Mouse (Mus musculus) embryonic facial prominence, embryonic 15.5 days (tissue): ENCODE results near the gene R3hdm1. TPM values are rescaled to one million over a fixed set of nuclear protein-coding genes. Genes with fewer than 3 reads are reported as not detected.
A peak's percentile ranks its signal among the peaks of the same experiment; 100 is the strongest.
"Not testable (repeated sequence)": the region's sequence is repeated elsewhere in the genome, so short reads cannot be mapped to it uniquely, and the experiment has no call there.

Experiments
- ATAC-seq: fragments of 200-750 bp; cut with Nextera tagmentation; 2 replicates; pipeline ENCODE4 v1.8.0; 2017; ENCODE audit warnings: low read depth, moderate TSS enrichment; ENCODE audit not compliant: insufficient number of reproducible peaks, low FRiP score, low TSS enrichment
- H3K27ac ChIP-seq: fragments of 300-500 bp; sonication (generic); replicated peaks from 2 replicates; pipeline ENCODE4 v1.5.1; 2015; ENCODE audit warnings: mild to moderate bottlenecking, inconsistent platforms
- H3K27me3 ChIP-seq: fragments of 300-500 bp; sonication (generic); 2 replicates; pipeline ENCODE4 v1.6.1; 2015; ENCODE audit warnings: inconsistent platforms
- H3K36me3 ChIP-seq: fragments of 300-500 bp; sonication (generic); 2 replicates; pipeline ENCODE4 v1.6.1; 2015; ENCODE audit warnings: mild to moderate bottlenecking, inconsistent platforms
- H3K4me1 ChIP-seq: fragments of 300-500 bp; sonication (generic); 2 replicates; pipeline ENCODE4 v1.6.1; 2015; ENCODE audit warnings: inconsistent platforms
- H3K4me2 ChIP-seq: fragments of 300-500 bp; sonication (generic); replicated peaks from 2 replicates; pipeline ENCODE4 v1.6.1; 2015; ENCODE audit warnings: mild to moderate bottlenecking, inconsistent platforms
- H3K4me3 ChIP-seq: fragments of 300-500 bp; sonication (generic); replicated peaks from 2 replicates; pipeline ENCODE4 v1.5.1; 2015; ENCODE audit warnings: mild to moderate bottlenecking, inconsistent platforms
- H3K9ac ChIP-seq: fragments of 300-500 bp; sonication (generic); 2 replicates; pipeline ENCODE4 v1.6.1; 2015; ENCODE audit warnings: inconsistent platforms
- H3K9me3 ChIP-seq: fragments of 300-500 bp; sonication (generic); replicated peaks from 2 replicates; pipeline ENCODE4 v1.6.1; 2016; ENCODE audit warnings: inconsistent platforms
- WGBS: fragments of 180-500 bp; shearing (Covaris S2); methylation state at CpG from one replicate; pipeline ENCODE4 v1.1.7; 2015; 5-methylcytosine and 5-hydroxymethylcytosine counted together
- polyA plus RNA-seq: library from polyadenylated mRNA; unstranded; fragments of >200 nt; fragmentation: Nextera tagmentation; extraction: Ambion mirVana; gene quantifications from 2 replicates; pipeline ENCODE4 v1.2.1, GENCODE M21; 2015

R3hdm1 gene
- polyA plus RNA-seq, 1 experiment from 2014 or later, result 60.4 TPM

DNA sequence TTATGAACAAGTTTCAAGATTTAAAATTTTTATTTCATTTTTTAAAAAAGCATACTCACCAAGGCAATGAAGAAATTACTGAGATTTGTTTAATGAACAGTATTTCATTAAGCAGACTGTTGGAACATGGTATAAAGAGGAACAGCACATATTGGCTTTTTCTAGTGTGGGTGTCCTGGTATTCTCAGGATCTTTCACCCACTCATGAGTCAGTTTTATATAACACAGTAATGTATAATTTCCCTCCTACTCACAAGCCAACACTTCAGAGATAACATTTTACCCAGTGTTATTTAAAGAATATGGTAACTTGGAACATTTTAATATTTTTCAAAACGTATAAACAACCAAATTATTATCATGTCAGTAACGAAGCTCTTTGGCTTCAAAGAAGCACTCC, 25.3 kb upstream of the R3hdm1 start:
- no peak for ATAC-seq
- no peak overlapping the region for H3K4me3 ChIP-seq
- H3K9ac ChIP-seq, result no peak overlapping the region
- no peak overlapping the region for H3K27ac ChIP-seq
- H3K4me1 ChIP-seq, result no peaks in the 10 kb centered on the region
- WGBS, result 94% methylated on average over 2 of the region's 2 CpGs
- H3K4me2 ChIP-seq, result no peak overlapping the region
- H3K9me3 ChIP-seq, result no peaks in the 10 kb centered on the region
- H3K36me3 ChIP-seq, result no peaks in the 10 kb centered on the region
- no peaks in the 10 kb centered on the region for H3K27me3 ChIP-seq

DNA sequence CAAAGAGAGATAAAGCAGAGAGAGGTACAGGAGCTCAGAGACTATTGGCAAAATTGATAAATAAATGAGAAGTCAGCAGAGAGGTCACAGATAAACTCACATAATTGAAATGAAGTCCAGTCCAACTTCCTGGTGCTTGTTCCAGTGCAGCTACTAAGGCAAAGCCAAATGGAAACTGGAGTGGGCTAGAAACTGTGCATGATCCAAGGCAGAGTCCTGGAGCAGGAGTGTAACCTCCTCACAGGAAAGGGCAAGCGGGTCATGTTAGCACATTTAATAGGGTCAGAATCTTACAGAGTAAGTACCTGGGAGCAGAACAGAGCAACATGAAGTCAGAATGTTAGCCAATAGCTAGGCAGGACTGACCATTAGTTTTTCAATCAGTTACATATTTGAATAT, 24.5 kb upstream of the R3hdm1 start:
- no peaks in the 10 kb centered on the region for H3K4me1 ChIP-seq
- no peak overlapping the region for H3K4me3 ChIP-seq
- no peak overlapping the region for H3K27ac ChIP-seq
- no peak overlapping the region for H3K4me2 ChIP-seq
- WGBS, result 97% methylated on average over 1 of the region's 1 CpGs
- H3K27me3 ChIP-seq, result no peaks in the 10 kb centered on the region
- no peaks in the 10 kb centered on the region for H3K36me3 ChIP-seq
- no peak overlapping the region for H3K9ac ChIP-seq
- no peaks in the 10 kb centered on the region for H3K9me3 ChIP-seq
- ATAC-seq, result no peak

DNA sequence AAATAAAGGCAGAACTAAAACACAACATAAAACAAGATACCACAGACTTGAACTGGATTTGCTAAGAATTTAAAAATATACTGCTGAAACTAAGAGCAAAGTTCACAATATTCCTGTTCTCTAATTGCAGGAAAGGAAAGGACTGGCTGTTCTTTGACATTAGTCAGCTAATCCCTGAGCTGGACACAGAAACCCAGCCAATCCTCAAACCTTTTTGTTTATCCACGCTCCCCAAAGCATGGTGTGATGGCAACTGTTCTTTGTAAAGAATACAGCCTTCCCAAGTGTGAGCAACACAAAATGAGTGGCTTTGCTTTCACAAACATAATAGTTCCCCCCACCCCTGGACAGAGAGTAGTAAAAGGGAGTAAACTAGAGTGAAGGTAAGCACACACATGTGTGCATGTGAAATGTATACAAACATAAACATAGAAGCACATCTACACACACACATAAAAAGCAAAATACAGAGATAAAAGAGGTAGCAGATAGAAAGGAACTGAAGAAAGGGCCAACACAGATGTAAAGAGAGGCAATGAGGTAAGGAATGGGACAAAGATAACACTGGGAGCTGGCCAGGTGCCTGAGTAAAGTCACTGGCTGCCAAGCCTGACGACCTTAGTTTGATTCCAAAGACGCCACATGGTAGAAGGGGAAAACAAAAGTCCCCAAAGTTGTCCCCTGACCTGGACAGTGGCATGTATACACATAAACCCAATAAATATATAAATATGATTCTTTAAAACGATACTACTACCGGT, 22.0 kb upstream of the R3hdm1 start:
- H3K9me3 ChIP-seq, result no peaks in the 10 kb centered on the region
- no peak overlapping the region for H3K4me3 ChIP-seq
- no peak overlapping the region for H3K4me2 ChIP-seq
- no peaks in the 10 kb centered on the region for H3K4me1 ChIP-seq
- no peak for ATAC-seq
- 86% methylated on average over 5 of the region's 5 CpGs for WGBS
- H3K36me3 ChIP-seq, result no peaks in the 10 kb centered on the region
- no peaks in the 10 kb centered on the region for H3K27me3 ChIP-seq
- no peak overlapping the region for H3K27ac ChIP-seq
- no peak overlapping the region for H3K9ac ChIP-seq

DNA sequence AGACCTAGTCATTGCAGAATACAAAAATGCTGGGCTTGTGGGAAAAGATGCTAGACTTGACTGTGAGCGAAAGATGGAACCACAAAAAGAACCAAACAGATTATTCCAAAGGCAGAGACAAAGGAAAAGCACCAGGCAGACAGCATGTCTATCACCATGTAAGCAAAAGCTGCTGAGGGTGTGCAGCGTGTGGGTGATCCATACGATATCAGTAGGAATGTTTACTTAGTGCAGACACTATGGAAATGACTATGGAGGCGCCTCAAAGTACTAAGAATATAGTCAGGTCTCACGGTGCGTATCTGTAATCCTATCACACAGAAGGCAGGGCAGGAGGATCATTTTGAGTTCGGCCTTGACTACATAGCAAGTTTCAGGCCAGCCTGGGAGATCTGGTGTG, 21.2 kb upstream of the R3hdm1 start:
- Histone ChIP-seq H3K27ac (no peak overlapping the region), H3K36me3 (no peaks in the 10 kb centered on the region), H3K4me1 (no peaks in the 10 kb centered on the region), H3K4me2 (no peak overlapping the region), H3K4me3 (no peak overlapping the region), H3K9ac (no peak overlapping the region), H3K9me3 (no peaks in the 10 kb centered on the region), H3K27me3 (no peaks in the 10 kb centered on the region)
- 91% methylated on average over 7 of the region's 7 CpGs for WGBS
- no peak for ATAC-seq

DNA sequence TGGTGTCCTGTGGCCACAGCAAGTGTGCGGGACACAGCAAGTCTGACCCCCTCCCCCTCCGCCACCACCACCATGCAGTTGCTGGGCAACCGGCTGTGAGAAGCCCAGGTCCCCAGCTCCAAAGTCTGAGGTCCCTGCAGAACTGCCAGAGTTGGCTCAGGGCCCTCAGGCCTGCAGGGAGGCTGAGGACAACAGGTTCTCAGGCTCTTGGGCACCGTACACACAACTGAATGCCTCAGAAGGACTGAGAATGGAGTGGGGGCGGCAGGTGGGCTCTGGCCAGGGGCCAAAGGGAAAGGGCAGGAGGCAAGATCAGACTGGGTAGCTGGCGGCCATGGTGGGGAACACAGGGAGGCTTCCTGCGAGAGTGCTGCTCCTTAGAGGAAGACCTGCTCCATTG, 20.3 kb upstream of the R3hdm1 start:
- no peak for ATAC-seq
- Histone ChIP-seq H3K4me3 (no peak overlapping the region), H3K36me3 (no peaks in the 10 kb centered on the region), H3K4me1 (no peaks in the 10 kb centered on the region), H3K9ac (no peak overlapping the region), H3K27me3 (no peaks in the 10 kb centered on the region), H3K4me2 (no peak overlapping the region), H3K9me3 (no peaks in the 10 kb centered on the region), H3K27ac (no peak overlapping the region)
- WGBS, result 89% methylated on average over 7 of the region's 7 CpGs

DNA sequence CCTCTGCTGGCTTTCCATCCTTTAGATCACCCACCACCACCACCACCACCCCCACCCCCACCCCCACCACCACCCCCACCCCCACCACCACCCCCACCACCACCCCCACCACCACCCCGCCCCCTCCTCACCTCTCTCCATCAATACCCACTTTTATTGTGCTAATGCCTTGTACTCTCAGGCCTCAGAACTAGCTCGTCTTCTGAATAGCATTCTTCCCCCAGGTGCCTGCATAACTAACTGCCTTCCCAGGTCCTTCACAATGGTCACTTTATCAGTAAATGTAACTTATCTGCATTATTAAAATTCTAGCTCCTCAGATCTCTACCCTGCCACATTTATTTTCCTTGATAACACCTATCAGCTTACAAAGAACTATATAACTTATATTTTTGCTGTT, 8.4 kb upstream of the R3hdm1 start:
- H3K4me3 ChIP-seq, result no peak overlapping the region
- H3K9ac ChIP-seq, result no peak overlapping the region
- 0 out of 2 replicates have a peak, but pooled peaks cover 2% of the 10 kb centered on the region for H3K36me3 ChIP-seq
- ATAC-seq, result no peak
- H3K4me1 ChIP-seq, result no peaks in the 10 kb centered on the region
- H3K4me2 ChIP-seq, result no peak overlapping the region
- WGBS, result 89% methylated on average over 1 of the region's 2 CpGs
- H3K27me3 ChIP-seq, result no peaks in the 10 kb centered on the region
- no peak overlapping the region for H3K27ac ChIP-seq
- H3K9me3 ChIP-seq, result no peaks in the 10 kb centered on the region

DNA sequence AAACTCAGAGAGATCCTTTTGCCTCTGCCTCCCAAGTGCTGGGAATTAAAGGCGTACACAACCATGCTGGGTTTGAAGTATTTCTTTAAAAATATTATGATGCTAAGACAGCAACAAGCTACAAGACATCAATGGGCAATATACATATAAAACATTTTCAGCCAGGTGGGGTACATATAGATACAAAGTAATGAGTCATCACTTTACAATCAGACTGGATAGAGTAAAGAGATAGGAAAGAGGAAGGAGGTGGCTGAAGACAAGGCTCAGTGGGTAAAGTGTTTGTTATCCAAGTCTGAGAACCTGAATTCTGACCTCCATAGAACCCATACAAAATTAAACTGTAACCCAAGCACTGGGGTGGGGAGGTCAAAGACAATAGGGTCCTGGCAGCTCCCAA, 4.8 kb upstream of the R3hdm1 start:
- 95% methylated on average over 1 of the region's 1 CpGs for WGBS

DNA sequence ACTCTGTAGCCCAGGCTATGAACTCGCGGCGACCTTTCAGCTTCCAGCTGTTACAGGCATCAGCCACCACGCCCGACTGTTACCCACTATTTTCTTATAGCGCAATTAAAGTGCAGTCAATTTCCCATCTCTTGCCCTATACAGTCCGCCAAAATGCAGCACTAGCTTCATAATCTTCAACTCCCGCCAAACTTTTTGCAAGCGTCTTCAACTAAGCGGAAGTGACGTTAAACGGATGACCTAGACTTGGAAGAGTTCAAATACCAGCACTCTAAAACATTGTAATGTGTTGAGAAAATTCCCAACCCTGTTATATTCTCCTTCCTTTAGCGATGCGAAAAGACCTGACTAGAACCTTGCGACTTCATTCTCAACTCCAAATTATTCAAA, 855 bp upstream of the R3hdm1 start:
- 0 out of 2 replicates have a peak overlapping the region, but pooled peaks have one; percentile 18 for H3K9ac ChIP-seq
- no peaks in the 10 kb centered on the region for H3K36me3 ChIP-seq
- peak overlapping the region; percentile 85 for H3K27ac ChIP-seq
- no peak for ATAC-seq
- H3K4me1 ChIP-seq, result peaks cover 5% of the 10 kb centered on the region
- WGBS, result under 1% methylated on average over 15 of the region's 15 CpGs
- H3K27me3 ChIP-seq, result no peaks in the 10 kb centered on the region
- H3K9me3 ChIP-seq, result no peaks in the 10 kb centered on the region
- H3K4me3 ChIP-seq, result peak overlapping the region; percentile 96
- H3K4me2 ChIP-seq, result peak overlapping the region; percentile 58

More for the DNA sequence above, 4.8 kb upstream of the R3hdm1 start:
- no peak overlapping the region for H3K27ac ChIP-seq
- no peaks in the 10 kb centered on the region for H3K27me3 ChIP-seq
- H3K4me1 ChIP-seq, result no peaks in the 10 kb centered on the region
- no peak overlapping the region for H3K4me2 ChIP-seq
- no peak overlapping the region for H3K9ac ChIP-seq
- H3K4me3 ChIP-seq, result no peak overlapping the region
- no peak for ATAC-seq
- H3K9me3 ChIP-seq, result no peaks in the 10 kb centered on the region
- H3K36me3 ChIP-seq, result no peaks in the 10 kb centered on the region

DNA sequence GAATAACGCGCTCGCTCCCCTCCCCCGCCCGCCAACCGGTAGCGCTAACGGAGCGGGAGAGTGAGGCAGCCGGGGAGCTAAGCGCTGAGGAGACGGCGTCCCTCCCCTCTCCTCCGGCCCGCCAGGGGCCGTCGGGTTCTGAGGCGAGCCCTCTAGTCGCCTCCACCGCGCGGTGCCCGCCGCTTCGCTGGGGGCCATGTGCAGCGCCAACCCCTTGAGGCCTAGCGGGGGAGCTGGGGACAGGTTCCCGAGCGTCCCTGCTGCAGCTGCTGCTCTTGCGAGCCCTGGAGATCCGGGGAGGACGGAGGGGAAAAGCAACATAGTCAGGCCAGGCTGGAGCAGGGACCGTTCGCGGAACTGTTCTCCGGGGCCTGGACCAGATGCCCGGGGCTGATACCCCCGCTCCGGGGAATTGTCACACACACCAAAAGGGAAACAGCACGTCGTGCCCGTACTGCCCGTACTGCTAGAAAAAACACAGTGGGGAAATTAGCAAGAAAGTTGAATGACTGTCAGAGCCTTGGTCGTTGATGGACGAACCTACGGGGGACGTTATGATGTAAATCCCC, 503 bp downstream of the R3hdm1 start:
- WGBS, result under 1% methylated on average over 47 of the region's 47 CpGs
- ATAC-seq, result peak; percentile 59

DNA sequence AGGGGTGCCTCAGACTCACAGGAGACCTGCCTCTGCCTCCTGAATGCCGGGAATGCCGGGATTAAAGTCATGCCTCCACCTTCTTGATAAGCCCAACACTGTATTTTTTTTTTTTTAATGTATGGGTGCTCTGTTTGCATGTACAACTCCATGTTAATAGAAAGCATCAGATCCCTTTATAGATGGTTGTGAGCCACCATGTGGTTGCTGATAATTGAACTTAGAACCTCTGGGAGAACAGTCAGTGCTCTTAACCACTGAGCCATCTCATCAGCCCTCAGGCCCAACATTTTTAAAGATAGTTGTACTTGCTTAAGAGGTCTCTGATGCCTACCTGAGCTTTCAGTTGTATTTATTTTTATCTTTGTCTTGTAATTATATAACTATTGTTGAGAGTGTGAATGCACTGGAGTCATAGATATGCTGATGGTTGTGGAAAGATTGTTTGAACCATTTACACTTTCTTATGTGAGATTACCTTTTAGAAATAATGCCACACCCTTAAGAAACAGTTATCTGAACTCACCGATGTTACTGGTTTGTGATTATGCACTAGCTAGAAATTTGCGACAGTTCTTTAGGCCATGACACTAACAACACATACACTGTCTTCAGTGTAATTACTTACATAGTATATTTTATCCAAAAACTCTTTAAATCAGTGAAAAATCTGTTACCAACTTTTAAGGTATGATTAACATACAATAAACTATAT, 18.0 kb downstream of the R3hdm1 start:
- Histone ChIP-seq H3K36me3 (no peaks in the 10 kb centered on the region), H3K4me2 (no peak overlapping the region), H3K27ac (no peak overlapping the region), H3K9me3 (no peaks in the 10 kb centered on the region), H3K27me3 (no peaks in the 10 kb centered on the region), H3K4me1 (no peaks in the 10 kb centered on the region), H3K9ac (no peak overlapping the region), H3K4me3 (no peak overlapping the region)
- no peak for ATAC-seq
- WGBS, result 94% methylated on average over 4 of the region's 4 CpGs

More for the DNA sequence above, 503 bp downstream of the R3hdm1 start:
- Histone ChIP-seq H3K4me1 (peaks cover 5% of the 10 kb centered on the region), H3K27ac (peak overlapping the region; percentile 91), H3K9ac (peak overlapping the region; percentile 86), H3K27me3 (no peaks in the 10 kb centered on the region), H3K4me2 (peak overlapping the region; percentile 72), H3K36me3 (no peaks in the 10 kb centered on the region), H3K4me3 (peak overlapping the region; percentile 96), H3K9me3 (no peaks in the 10 kb centered on the region)

DNA sequence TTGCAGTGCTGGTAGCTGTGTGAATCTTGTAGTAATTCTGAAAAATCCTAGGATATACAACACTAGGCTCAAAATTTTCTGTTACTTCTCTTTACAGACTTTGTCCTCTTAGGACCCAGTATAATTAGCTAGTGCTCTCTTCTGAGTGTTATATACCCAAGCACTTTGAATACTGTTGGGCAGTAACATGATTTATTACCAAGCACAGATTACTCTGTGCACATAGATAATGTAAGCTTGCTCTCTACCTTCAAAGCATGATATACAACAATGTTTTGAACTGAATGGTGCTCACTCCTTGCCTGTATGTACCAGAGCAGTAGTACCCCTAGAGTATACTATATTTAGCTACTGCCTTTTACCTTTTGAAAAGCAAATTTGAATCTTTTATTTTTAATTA, 33.1 kb downstream of the R3hdm1 start:
- H3K9ac ChIP-seq, H3K4me3 ChIP-seq, H3K27ac ChIP-seq, H3K4me2 ChIP-seq, ATAC-seq, H3K27me3 ChIP-seq, H3K9me3 ChIP-seq, H3K4me1 ChIP-seq, H3K36me3 ChIP-seq: not testable (repeated sequence)
